Mouse (Mus musculus) midbrain, embryonic 12.5 days (tissue): ENCODE measurements around the gene Cnnm4. TPM values are rescaled to one million over a fixed set of nuclear protein-coding genes. Genes with fewer than 3 reads are reported as not detected.
A peak's percentile ranks its signal among the peaks of the same experiment; 100 is the strongest.

Experiments used
- ATAC-seq: fragments of 200-750 bp; cut with Nextera tagmentation; 2 replicates; pipeline ENCODE4 v1.8.0; 2017; ENCODE audit warnings: low read depth, moderate TSS enrichment, moderate library complexity; ENCODE audit not compliant: low FRiP score
- H3K27ac ChIP-seq: fragments of 300-500 bp; sonication (generic); replicated peaks from 2 replicates; pipeline ENCODE4 v1.5.1; 2016; ENCODE audit warnings: mild to moderate bottlenecking
- H3K27me3 ChIP-seq: fragments of 300-500 bp; sonication (generic); 2 replicates; pipeline ENCODE4 v1.6.1; 2016; ENCODE audit warnings: mild to moderate bottlenecking
- H3K36me3 ChIP-seq: fragments of 300-500 bp; sonication (generic); 2 replicates; pipeline ENCODE4 v1.6.1; 2016
- H3K4me1 ChIP-seq: fragments of 300-500 bp; sonication (generic); 2 replicates; pipeline ENCODE4 v1.6.1; 2016
- H3K4me2 ChIP-seq: fragments of 300-500 bp; sonication (generic); replicated peaks from 2 replicates; pipeline ENCODE4 v1.6.1; 2016; ENCODE audit warnings: mild to moderate bottlenecking, moderate library complexity
- H3K4me3 ChIP-seq: fragments of 300-500 bp; sonication (generic); 2 replicates; pipeline ENCODE4 v1.5.1; 2016; ENCODE audit warnings: mild to moderate bottlenecking
- H3K9ac ChIP-seq: fragments of 300-500 bp; sonication (generic); replicated peaks from 2 replicates; pipeline ENCODE4 v1.6.1; 2016; ENCODE audit warnings: mild to moderate bottlenecking, moderate library complexity
- H3K9me3 ChIP-seq: fragments of 300-500 bp; sonication (generic); 2 replicates; pipeline ENCODE4 v1.6.1; 2016; ENCODE audit warnings: mild to moderate bottlenecking
- WGBS: fragments of 180-500 bp; shearing (Covaris S2); methylation state at CpG from one replicate; pipeline ENCODE4 v1.1.7; 2016; 5-methylcytosine and 5-hydroxymethylcytosine counted together
- polyA plus RNA-seq: library from polyadenylated mRNA; unstranded; fragments of >200 nt; fragmentation: Nextera tagmentation; extraction: Ambion mirVana; gene quantifications from 2 replicates; pipeline ENCODE4 v1.2.1, GENCODE M21; 2016

Gene Cnnm4
- polyA plus RNA-seq, 1 experiment from 2014 or later, result 10.2 TPM

DNA sequence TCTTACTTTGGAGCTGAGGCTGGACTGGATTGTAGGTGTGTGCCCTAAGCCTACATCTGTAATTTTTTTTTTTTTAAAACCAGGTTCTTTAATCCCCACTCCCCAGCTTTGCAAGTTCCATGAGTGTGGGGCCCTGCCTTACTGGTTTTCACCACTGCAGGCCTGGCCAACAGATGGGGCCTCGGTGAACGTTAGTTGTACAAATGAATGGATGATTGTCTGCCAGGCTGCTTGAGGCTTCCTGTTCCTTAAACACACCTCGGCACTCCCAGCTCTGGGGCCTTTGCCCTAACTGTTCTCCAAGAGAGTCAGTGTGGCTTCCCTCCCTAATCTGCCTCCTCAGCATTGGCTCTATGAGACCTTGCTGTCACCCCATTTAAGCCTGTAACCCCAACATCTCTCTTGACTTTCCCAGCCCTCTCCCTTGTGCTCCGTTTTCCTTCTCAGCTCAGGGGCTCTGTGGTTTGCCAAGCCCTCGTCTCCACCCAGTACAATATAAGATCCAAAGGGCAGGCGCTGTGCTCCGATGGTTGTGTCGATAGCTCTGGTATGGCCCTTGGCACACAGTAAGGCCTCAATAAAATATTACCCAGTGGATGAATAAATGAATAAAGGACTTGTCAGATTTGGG, 4.2 kb downstream of the Cnnm4 start:
- Histone ChIP-seq H3K4me3 (0 out of 2 replicates have a peak overlapping the region, but pooled peaks have one; percentile 9), H3K4me2 (peak overlapping the region; percentile 75), H3K27ac (no peak overlapping the region), H3K27me3 (no peaks in the 10 kb centered on the region), H3K4me1 (peaks cover 57% of the 10 kb centered on the region), H3K9me3 (no peaks in the 10 kb centered on the region), H3K36me3 (no peaks in the 10 kb centered on the region), H3K9ac (no peak overlapping the region)
- 59% methylated on average over 8 of the region's 8 CpGs for WGBS
- no peak for ATAC-seq

DNA sequence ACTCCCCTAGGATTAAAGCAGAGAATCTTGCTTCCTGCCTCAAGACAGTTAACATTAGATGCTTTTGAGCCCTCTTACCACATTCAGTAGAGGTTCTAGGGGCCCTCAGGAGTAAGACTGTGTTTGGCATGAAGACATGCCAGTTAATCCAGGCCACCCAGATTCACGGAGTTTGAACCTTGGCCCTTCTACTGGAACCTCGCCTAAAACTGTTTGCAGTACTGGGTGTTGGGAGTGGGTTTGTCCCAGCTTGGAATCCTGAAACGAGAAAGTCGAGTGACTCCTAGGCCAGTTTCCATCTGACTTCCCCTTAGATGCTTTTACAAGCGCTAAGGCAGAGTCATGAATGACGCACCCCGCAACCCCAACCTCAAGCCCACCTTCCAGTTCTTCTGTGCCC, 5.0 kb downstream of the Cnnm4 start:
- Histone ChIP-seq H3K9ac (no peak overlapping the region), H3K27ac (no peak overlapping the region), H3K9me3 (no peaks in the 10 kb centered on the region), H3K4me1 (peaks cover 53% of the 10 kb centered on the region), H3K27me3 (no peaks in the 10 kb centered on the region), H3K4me3 (no peak overlapping the region), H3K4me2 (no peak overlapping the region), H3K36me3 (no peaks in the 10 kb centered on the region)
- 86% methylated on average over 7 of the region's 7 CpGs for WGBS
- no peak for ATAC-seq

DNA sequence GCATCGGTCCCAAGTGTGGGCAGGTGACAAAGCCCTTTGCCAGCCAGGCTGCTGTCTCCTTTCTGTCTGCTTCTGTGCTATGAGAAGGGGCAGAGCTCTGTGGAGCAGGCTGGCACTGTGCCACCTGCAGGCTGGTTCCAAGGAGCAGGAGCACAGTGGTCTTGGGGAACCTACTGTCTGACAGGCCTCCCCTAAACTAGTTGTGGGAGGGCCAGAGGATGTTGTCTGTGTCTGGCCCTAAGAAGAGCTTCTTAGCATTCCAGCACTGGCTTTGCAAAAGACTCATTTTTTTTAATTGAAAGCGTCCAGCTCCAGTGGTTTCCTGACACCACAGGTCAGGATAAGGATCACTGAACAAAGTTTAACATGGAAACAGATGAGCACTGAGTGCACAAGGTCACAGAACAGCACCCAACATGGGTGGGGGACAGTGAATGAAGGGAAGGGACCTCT, 6.9 kb downstream of the Cnnm4 start:
- H3K4me2 ChIP-seq, result no peak overlapping the region
- no peak overlapping the region for H3K4me3 ChIP-seq
- ATAC-seq, result no peak

DNA sequence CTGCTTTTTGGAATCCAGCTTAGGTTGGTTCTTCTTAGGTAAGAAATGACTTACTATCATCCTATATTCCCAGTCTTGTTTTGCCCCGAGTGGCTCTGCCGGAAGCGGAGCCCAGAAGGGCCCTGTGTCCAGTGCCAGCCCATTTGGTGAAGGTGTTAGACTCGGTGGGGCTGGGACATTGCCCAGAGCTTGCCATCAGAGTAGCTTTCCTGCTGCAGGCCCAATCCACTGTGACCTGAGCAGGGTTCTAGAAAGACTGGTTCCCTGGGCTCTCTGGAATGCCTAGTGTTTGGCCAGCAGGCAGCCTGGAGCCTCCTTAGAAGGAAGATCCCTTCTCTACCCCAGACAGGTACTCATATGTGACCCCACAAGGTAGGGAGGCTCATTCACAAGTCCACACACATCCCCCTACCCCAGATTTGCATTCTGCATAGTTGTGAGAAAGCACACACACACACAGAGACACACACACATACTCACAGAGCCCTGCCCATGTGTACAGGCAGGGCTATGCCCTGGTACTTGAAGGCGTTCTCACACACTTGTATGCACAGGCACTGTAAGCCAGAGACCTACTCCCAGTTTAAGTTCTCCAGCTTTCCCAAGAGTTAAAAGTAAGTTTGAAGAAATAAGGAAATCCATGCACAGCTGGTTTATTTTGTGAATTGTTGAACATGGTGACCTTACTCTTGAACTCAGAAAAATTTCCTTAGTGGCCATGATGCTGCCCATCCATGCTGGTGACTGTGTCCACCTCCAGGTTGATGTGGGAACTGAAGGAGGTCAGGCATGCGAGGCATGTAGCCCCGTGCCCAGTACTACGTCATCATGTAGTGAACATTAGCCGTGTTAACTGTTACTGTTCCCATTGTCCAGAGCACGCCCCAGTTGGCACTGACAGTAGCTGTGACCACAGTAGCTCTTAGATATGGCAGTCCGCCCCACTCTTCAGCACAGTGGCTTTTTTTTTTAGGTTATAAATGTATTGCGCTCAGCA, 8.8 kb downstream of the Cnnm4 start:
- no peak overlapping the region for H3K27ac ChIP-seq
- no peak overlapping the region for H3K4me3 ChIP-seq
- H3K9me3 ChIP-seq, result no peaks in the 10 kb centered on the region
- peaks cover 16% of the 10 kb centered on the region for H3K4me1 ChIP-seq
- H3K27me3 ChIP-seq, result no peaks in the 10 kb centered on the region
- WGBS, result 90% methylated on average over 12 of the region's 12 CpGs
- H3K4me2 ChIP-seq, result no peak overlapping the region
- no peak overlapping the region for H3K9ac ChIP-seq
- H3K36me3 ChIP-seq, result no peaks in the 10 kb centered on the region
- no peak for ATAC-seq

More for the DNA sequence above, 6.9 kb downstream of the Cnnm4 start:
- 67% methylated on average over 2 of the region's 2 CpGs for WGBS
- H3K36me3 ChIP-seq, result no peaks in the 10 kb centered on the region
- no peaks in the 10 kb centered on the region for H3K9me3 ChIP-seq
- peaks cover 34% of the 10 kb centered on the region for H3K4me1 ChIP-seq
- H3K27ac ChIP-seq, result no peak overlapping the region; the same call in 1 of the 2 replicates
- H3K27me3 ChIP-seq, result no peaks in the 10 kb centered on the region
- no peak overlapping the region for H3K9ac ChIP-seq

DNA sequence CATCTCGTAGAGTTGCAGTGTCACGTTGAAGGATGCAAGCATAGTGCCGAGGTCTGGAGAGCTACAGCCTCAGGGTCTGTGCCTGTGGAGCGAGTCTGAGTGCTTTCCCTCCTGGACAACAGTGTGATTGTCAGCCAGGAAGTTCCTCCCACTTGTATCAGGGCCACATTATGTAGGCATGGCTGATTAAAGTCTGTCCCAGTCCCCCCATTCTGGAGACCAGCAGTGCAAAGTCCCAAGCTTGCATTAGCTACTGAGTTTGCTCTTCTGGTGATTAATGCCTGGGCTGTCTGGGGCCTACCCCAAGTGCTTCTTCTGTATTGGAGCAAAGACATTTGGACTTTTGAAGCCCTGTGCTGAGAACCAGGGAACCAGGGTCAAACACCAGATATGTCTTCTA, 12.4 kb downstream of the Cnnm4 start:
- 78% methylated on average over 4 of the region's 4 CpGs for WGBS
- Histone ChIP-seq H3K27me3 (no peaks in the 10 kb centered on the region), H3K9ac (no peak overlapping the region)

DNA sequence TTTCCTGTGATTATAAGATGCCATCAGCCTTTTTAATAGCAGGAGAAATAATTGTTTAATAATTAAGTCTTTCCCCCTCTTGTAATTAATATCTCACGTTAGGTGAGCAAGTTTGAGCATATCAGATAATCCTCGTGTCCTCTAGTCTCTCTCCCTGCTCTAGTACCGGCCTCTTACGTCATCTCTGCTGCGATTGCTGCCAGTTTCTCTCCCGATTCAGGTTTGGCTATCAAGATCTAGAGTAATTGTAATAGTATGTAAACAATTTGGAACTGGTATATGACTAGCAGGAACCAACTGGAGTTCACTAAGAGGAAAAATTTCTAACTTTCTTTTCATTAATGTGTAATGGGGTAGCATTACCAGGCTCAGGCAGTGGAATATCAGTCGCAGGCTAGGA, 13.7 kb downstream of the Cnnm4 start:
- Histone ChIP-seq H3K27me3 (no peaks in the 10 kb centered on the region), H3K9ac (no peak overlapping the region), H3K36me3 (no peaks in the 10 kb centered on the region), H3K9me3 (no peaks in the 10 kb centered on the region), H3K4me2 (no peak overlapping the region), H3K4me1 (no peaks in the 10 kb centered on the region), H3K27ac (no peak overlapping the region), H3K4me3 (no peak overlapping the region)
- 90% methylated on average over 7 of the region's 7 CpGs for WGBS
- ATAC-seq, result no peak

More for the DNA sequence above, 12.4 kb downstream of the Cnnm4 start:
- H3K27ac ChIP-seq, result no peak overlapping the region
- no peaks in the 10 kb centered on the region for H3K4me1 ChIP-seq
- H3K9me3 ChIP-seq, result no peaks in the 10 kb centered on the region
- H3K4me2 ChIP-seq, result no peak overlapping the region
- no peak for ATAC-seq
- H3K4me3 ChIP-seq, result no peak overlapping the region
- H3K36me3 ChIP-seq, result no peaks in the 10 kb centered on the region

DNA sequence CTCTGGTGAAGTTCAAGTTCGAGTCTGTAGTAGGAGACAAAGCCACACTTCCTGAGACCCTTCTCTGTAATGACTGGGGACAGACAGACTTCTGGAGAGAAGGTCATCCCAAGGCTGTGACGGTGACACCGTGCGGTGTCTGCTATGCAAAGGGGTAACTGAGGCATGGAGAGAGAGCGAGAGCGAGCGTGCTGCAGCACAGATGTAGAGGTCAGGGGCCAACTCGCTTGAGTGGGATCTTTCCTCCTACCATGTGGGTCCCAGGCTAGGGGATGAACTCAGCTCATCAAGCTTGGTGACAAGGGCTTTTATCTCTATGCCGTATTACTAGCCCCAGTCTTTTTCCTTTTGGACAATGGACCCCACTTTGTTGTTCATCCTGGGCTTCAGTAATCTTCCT, 15.7 kb downstream of the Cnnm4 start:
- H3K36me3 ChIP-seq, result no peaks in the 10 kb centered on the region
- no peak for ATAC-seq
- H3K4me2 ChIP-seq, result no peak overlapping the region
- H3K27ac ChIP-seq, result no peak overlapping the region
- no peaks in the 10 kb centered on the region for H3K27me3 ChIP-seq
- H3K4me3 ChIP-seq, result no peak overlapping the region
- WGBS, result 53% methylated on average over 9 of the region's 9 CpGs
- H3K9ac ChIP-seq, result no peak overlapping the region
- H3K4me1 ChIP-seq, result no peaks in the 10 kb centered on the region
- no peaks in the 10 kb centered on the region for H3K9me3 ChIP-seq

DNA sequence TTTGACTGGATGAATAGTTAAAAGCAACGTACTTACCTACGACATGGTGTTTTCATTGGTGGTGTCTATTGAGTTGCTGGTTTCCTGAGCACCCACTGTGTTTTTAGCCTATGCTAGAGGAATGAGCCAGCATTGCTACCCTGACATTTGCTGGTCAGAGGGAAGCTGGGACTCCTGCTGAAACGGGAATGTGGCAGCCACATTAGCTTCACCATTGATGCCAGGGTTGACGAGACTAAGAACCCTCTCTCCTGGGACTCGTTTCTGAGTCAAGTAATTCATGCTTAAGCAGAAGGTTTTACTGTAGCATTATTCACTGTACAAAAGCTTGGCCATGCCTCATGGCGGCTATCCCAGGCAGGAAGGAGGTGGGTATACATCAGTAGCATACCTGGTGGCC, 18.2 kb downstream of the Cnnm4 start:
- Histone ChIP-seq H3K9me3 (no peaks in the 10 kb centered on the region), H3K27me3 (no peaks in the 10 kb centered on the region), H3K4me2 (no peak overlapping the region), H3K36me3 (no peaks in the 10 kb centered on the region), H3K4me3 (no peak overlapping the region), H3K9ac (no peak overlapping the region), H3K4me1 (no peaks in the 10 kb centered on the region), H3K27ac (no peak overlapping the region)
- 72% methylated on average over 6 of the region's 6 CpGs for WGBS
- no peak for ATAC-seq

DNA sequence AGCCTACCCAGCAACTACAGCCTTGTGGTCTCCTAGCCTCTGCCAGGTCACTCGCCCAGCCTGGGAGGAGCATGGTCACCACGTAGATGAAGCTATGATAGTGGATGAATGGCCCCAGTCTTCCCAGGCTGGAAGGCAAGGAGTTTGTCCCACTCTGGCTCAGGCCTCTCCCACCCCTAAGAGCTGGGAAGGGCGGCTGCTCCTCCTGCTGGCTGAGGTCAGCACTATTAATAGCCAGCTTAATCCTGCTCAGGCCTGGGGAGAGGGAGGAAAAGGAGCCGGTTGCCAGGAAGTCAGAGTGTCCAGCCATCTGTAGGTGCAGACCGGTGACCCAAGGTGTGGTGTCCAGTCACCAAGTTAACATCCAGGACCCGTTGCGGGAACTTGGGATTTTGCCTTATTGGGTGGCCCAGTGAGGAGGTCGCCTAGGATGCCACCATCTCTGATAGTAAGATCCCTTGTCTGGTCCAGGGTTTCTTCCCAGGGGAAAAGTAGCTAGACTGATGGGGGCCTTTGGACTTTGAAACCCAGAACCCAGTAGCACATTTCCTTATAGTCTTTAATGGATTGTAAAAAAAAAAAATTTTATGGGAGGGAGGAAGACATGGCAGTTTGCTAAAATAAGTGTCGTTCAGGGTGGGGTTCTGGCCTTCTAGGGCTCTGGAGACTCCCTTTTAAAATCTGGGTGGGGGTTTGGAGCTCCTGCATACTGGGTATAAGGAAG, 21.2 kb downstream of the Cnnm4 start:
- Histone ChIP-seq H3K4me1 (no peaks in the 10 kb centered on the region), H3K27me3 (no peaks in the 10 kb centered on the region), H3K4me3 (no peak overlapping the region), H3K36me3 (no peaks in the 10 kb centered on the region), H3K9me3 (no peaks in the 10 kb centered on the region), H3K9ac (no peak overlapping the region), H3K4me2 (no peak overlapping the region), H3K27ac (no peak overlapping the region)
- 0 out of 2 replicates have a peak, but pooled peaks have one; percentile 44 for ATAC-seq
- 50% methylated on average over 9 of the region's 9 CpGs for WGBS

DNA sequence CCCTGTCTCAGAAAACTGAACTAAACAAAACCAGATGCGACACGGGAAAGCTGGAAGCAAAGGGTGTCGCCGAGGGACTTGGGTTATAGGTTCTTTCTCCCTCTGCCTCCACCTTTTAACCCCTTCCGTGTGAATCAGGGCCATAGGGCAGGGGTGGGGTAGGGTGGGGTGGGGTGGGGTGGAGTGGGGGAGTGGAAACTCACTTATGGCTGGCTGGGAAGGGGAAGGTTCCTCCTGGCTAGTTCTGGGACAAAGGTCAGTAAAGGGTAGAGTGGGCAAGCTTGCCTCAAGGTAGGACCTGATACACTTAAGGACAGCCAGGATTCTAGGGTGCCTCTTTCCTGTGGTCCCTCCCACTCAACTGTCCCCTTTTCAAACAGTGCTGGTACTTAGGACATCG, 21.9 kb downstream of the Cnnm4 start:
- 79% methylated on average over 6 of the region's 6 CpGs for WGBS
- no peak for ATAC-seq
- no peak overlapping the region for H3K4me2 ChIP-seq
- H3K9me3 ChIP-seq, result no peaks in the 10 kb centered on the region
- no peak overlapping the region for H3K9ac ChIP-seq
- no peak overlapping the region for H3K4me3 ChIP-seq
- H3K27ac ChIP-seq, result no peak overlapping the region
- no peaks in the 10 kb centered on the region for H3K4me1 ChIP-seq
- H3K27me3 ChIP-seq, result no peaks in the 10 kb centered on the region
- H3K36me3 ChIP-seq, result no peaks in the 10 kb centered on the region; the same call in 1 of the 2 replicates

DNA sequence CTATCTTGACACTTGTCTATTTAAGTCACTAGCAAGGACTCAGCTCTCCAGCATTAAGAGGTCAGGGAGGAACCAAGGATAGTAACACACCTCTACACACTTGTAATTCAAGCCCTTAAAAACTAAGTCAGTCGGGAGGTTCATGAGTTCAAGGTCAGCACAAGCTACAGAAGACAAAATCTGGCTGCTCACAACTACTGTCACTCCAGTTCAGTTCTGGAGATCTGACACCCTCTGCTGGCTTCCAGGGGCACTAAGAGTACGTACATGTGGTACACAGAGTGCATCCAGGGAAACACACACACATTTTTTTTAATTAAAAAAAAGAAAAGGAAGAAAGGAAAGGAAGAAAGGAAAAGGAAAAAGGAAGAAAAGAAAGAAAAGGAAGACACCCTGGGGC, 25.3 kb downstream of the Cnnm4 start:
- no peaks in the 10 kb centered on the region for H3K27me3 ChIP-seq
- H3K9ac ChIP-seq, result no peak overlapping the region
- no peak overlapping the region for H3K4me3 ChIP-seq
- H3K9me3 ChIP-seq, result no peaks in the 10 kb centered on the region
- no peaks in the 10 kb centered on the region for H3K4me1 ChIP-seq
- peaks cover 13% of the 10 kb centered on the region; the same call in 1 of the 2 replicates for H3K36me3 ChIP-seq
- no peak overlapping the region for H3K27ac ChIP-seq
- WGBS, result 67% methylated on average over 2 of the region's 2 CpGs
- no peak overlapping the region for H3K4me2 ChIP-seq
- ATAC-seq, result no peak

DNA sequence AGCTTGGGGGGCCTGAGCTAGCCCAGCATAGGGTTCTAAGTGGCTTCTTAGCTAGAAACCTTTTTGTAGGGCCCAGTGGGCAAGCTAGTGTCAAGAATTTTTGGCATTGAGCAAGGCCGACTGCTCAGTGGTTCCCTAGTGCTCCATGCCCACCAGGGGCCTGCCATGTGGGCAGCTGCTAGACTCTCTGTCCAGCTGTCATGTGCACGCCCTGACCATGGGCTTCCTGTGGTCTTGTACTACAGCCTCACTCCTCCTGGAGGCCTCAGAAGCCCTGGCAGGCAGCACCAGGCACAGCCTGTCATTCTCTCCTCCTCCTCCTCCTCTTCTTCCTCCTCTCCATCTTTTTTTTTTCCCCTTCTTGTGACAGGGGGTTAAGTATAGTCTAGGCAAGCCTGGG, 25.9 kb downstream of the Cnnm4 start:
- no peak for ATAC-seq
- Histone ChIP-seq H3K9ac (no peak overlapping the region), H3K4me2 (no peak overlapping the region), H3K36me3 (peaks cover 13% of the 10 kb centered on the region; the same call in 1 of the 2 replicates), H3K27ac (no peak overlapping the region), H3K4me3 (no peak overlapping the region), H3K27me3 (no peaks in the 10 kb centered on the region), H3K4me1 (no peaks in the 10 kb centered on the region), H3K9me3 (no peaks in the 10 kb centered on the region)
- 86% methylated on average over 2 of the region's 2 CpGs for WGBS
